Mouse (Mus musculus) spleen, adult 2 months (tissue): ENCODE data around the gene Syt16. TPM values are rescaled to one million over a fixed set of nuclear protein-coding genes. Genes with fewer than 3 reads are reported as not detected.

Source experiments
- DNase-seq, 2 experiments: peaks; one replicate each; pipeline versions ENCODE4 v3.0.0 to v3.0.0-alpha.2; 2012 to 2021; ENCODE audit warnings: low spot score in 2 of 2, low read depth in 1 of 2
- H3K27ac ChIP-seq: fragments of 200-500 bp; 2 replicates; pipeline ENCODE4 v1.5.1; 2012; ENCODE audit warnings: low read length, inconsistent platforms; ENCODE audit not compliant: insufficient read depth
- H3K27me3 ChIP-seq: fragments of 200-500 bp; 2 replicates; pipeline ENCODE4 v1.6.1; 2012; ENCODE audit warnings: mild to moderate bottlenecking, moderate library complexity, low read length, inconsistent platforms; ENCODE audit not compliant: control insufficient read depth, insufficient read depth
- H3K36me3 ChIP-seq: fragments of 200-500 bp; 2 replicates; pipeline ENCODE4 v1.6.1; 2012; ENCODE audit warnings: mild to moderate bottlenecking, low read length, inconsistent platforms; ENCODE audit not compliant: control insufficient read depth, insufficient read depth
- H3K4me1 ChIP-seq: fragments of 200-500 bp; 2 replicates; pipeline ENCODE4 v1.6.1; 2011; ENCODE audit warnings: inconsistent platforms; ENCODE audit not compliant: control insufficient read depth, insufficient read depth, insufficient read length
- H3K4me3 ChIP-seq: fragments of 200-500 bp; 2 replicates; pipeline ENCODE4 v1.5.1; 2011; ENCODE audit warnings: mild to moderate bottlenecking, inconsistent platforms; ENCODE audit not compliant: insufficient read depth, insufficient read length; ENCODE audit errors: extremely low read depth
- CTCF ChIP-seq: fragments of 200-500 bp; IDR thresholded peaks from 2 replicates; pipeline ENCODE4 v1.5.1; 2011; ENCODE audit warnings: mild to moderate bottlenecking, inconsistent platforms; ENCODE audit not compliant: insufficient read depth, insufficient read length, insufficient replicate concordance; ENCODE audit errors: extremely low read depth
- POLR2A ChIP-seq: fragments of 200-500 bp; IDR thresholded peaks from 2 replicates; pipeline ENCODE4 v1.6.1; 2011; ENCODE audit warnings: low read depth, low read length, inconsistent platforms
- WGBS: fragments of 180-500 bp; shearing (Covaris S2); methylation state at CpG from one replicate; pipeline ENCODE4 v1.1.7; 2018; 5-methylcytosine and 5-hydroxymethylcytosine counted together
- polyA plus RNA-seq: library from polyadenylated mRNA; depleted of rRNA; stranded (reverse); fragments of >200 nt; gene quantifications from 2 replicates; pipeline ENCODE4 v1.2.3, GENCODE M21; 2012

Gene Syt16
- polyA plus RNA-seq, 1 experiment, result not detected

- DNase-seq, result no peak
- Histone ChIP-seq H3K4me1 (no peaks in the 10 kb centered on the region), H3K4me3 (no peak overlapping the region), H3K27me3 (no peaks in the 10 kb centered on the region), H3K27ac (no peak overlapping the region), H3K36me3 (no peaks in the 10 kb centered on the region)
- WGBS, result 90% methylated on average over 6 of the region's 6 CpGs
- no peak for TF ChIP-seq POLR2A
- no peak for TF ChIP-seq CTCF
These were observed 304.1 kb downstream of the Syt16 start for GRCm38 (mm10) chr12:74301559-74301958.

GRCm38 (mm10) chr12:74303418-74304294 lies 306.2 kb downstream of the Syt16 start:
- 80% methylated on average over 9 of the region's 9 CpGs for WGBS

GRCm38 (mm10) chr12:74312611-74313010 lies 315.1 kb downstream of the Syt16 start:
- H3K27me3 ChIP-seq, result no peaks in the 10 kb centered on the region
- 92% methylated on average over 3 of the region's 3 CpGs for WGBS
- no peaks in the 10 kb centered on the region for H3K4me1 ChIP-seq
- H3K27ac ChIP-seq, result no peak overlapping the region
- DNase-seq, result no peak
- H3K4me3 ChIP-seq, result no peak overlapping the region
- no peak for TF ChIP-seq CTCF
- no peak for TF ChIP-seq POLR2A
- H3K36me3 ChIP-seq, result no peaks in the 10 kb centered on the region

More at GRCm38 (mm10) chr12:74303418-74304294, 306.2 kb downstream of the Syt16 start:
- Histone ChIP-seq H3K27ac (no peak overlapping the region), H3K27me3 (no peaks in the 10 kb centered on the region), H3K4me3 (no peak overlapping the region), H3K36me3 (no peaks in the 10 kb centered on the region), H3K4me1 (no peaks in the 10 kb centered on the region)
- no peak for DNase-seq
- no peak for TF ChIP-seq POLR2A
- no peak for TF ChIP-seq CTCF

- Histone ChIP-seq H3K4me1 (no peaks in the 10 kb centered on the region), H3K27ac (no peak overlapping the region), H3K27me3 (no peaks in the 10 kb centered on the region), H3K4me3 (no peak overlapping the region), H3K36me3 (no peaks in the 10 kb centered on the region)
- no peak for TF ChIP-seq POLR2A
- no peak for TF ChIP-seq CTCF
- 84% methylated on average over 2 of the region's 2 CpGs for WGBS
- DNase-seq, result no peak
These were observed 317.8 kb downstream of the Syt16 start for GRCm38 (mm10) chr12:74315221-74315620.

GRCm38 (mm10) chr12:74316344-74316973 lies 319.0 kb downstream of the Syt16 start, which contains the start of gene Gm11042:
TSS of gene Gm11042 (minus strand) at chr12:74316394.
- Histone ChIP-seq H3K27me3 (no peaks in the 10 kb centered on the region), H3K4me1 (no peaks in the 10 kb centered on the region), H3K36me3 (no peaks in the 10 kb centered on the region), H3K27ac (no peak within 1 kb of the TSS), H3K4me3 (peak within 1 kb of the TSS; percentile 3; the same call in 1 of the 2 replicates)
- WGBS, result 39% methylated on average over 16 of the region's 18 CpGs
- no peak for DNase-seq
- TF ChIP-seq CTCF, result no peak
- no peak for TF ChIP-seq POLR2A

- peak in 1 of 2 experiments; percentile 4 for DNase-seq
- Histone ChIP-seq H3K4me3 (peak overlapping the region; percentile 3; the same call in 1 of the 2 replicates), H3K27me3 (no peaks in the 10 kb centered on the region), H3K4me1 (no peaks in the 10 kb centered on the region), H3K36me3 (no peaks in the 10 kb centered on the region), H3K27ac (no peak overlapping the region)
- WGBS, result 19% methylated on average over 15 of the region's 15 CpGs
- TF ChIP-seq CTCF (peak; percentile 18; the same call in 1 of the 2 replicates), POLR2A (no peak)
These were observed 319.7 kb downstream of the Syt16 start for GRCm38 (mm10) chr12:74316989-74317759.
